Mouse (Mus musculus) kidney, embryonic 14.5 days (tissue): ENCODE data around the gene Gldc. TPM values are rescaled to one million over a fixed set of nuclear protein-coding genes. Genes with fewer than 3 reads are reported as not detected.

ENCODE experiments used
- ATAC-seq: fragments of 200-750 bp; cut with Nextera tagmentation; 2 replicates; pipeline ENCODE4 v1.8.0; 2017; ENCODE audit warnings: moderate number of reproducible peaks, mild to moderate bottlenecking, moderate TSS enrichment, moderate library complexity; ENCODE audit not compliant: low FRiP score, low TSS enrichment
- H3K27ac ChIP-seq: fragments of 300-500 bp; sonication (generic); 2 replicates; pipeline ENCODE4 v1.5.1; 2014; ENCODE audit warnings: low read depth, mild to moderate bottlenecking, low read length, moderate library complexity, mixed read lengths
- H3K27me3 ChIP-seq: fragments of 300-500 bp; sonication (generic); 2 replicates; pipeline ENCODE4 v1.6.1; 2014; ENCODE audit warnings: mild to moderate bottlenecking, low read length; ENCODE audit not compliant: control insufficient read depth, insufficient read depth
- H3K36me3 ChIP-seq: fragments of 300-500 bp; sonication (generic); 2 replicates; pipeline ENCODE4 v1.6.1; 2014; ENCODE audit warnings: low read length, mixed read lengths; ENCODE audit not compliant: control insufficient read depth, insufficient read depth
- H3K4me1 ChIP-seq: fragments of 300-500 bp; sonication (generic); 2 replicates; pipeline ENCODE4 v1.6.1; 2014; ENCODE audit warnings: low read length, mixed read lengths; ENCODE audit not compliant: control insufficient read depth, insufficient read depth
- H3K4me2 ChIP-seq: fragments of 300-500 bp; sonication (generic); replicated peaks from 2 replicates; pipeline ENCODE4 v1.6.1; 2014; ENCODE audit warnings: low read depth, mild to moderate bottlenecking, low read length
- H3K4me3 ChIP-seq: fragments of 300-500 bp; sonication (generic); 2 replicates; pipeline ENCODE4 v1.5.1; 2014; ENCODE audit warnings: mild to moderate bottlenecking, low read length
- H3K9ac ChIP-seq: fragments of 300-500 bp; sonication (generic); 2 replicates; pipeline ENCODE4 v1.6.1; 2014; ENCODE audit warnings: low read depth, mild to moderate bottlenecking, low read length, moderate library complexity
- H3K9me3 ChIP-seq: fragments of 300-500 bp; sonication (generic); 2 replicates; pipeline ENCODE4 v1.6.1; 2016; ENCODE audit warnings: low read length; ENCODE audit not compliant: control insufficient read depth
- WGBS: fragments of 180-500 bp; shearing (Covaris S2); extraction: QIAGEN DNeasy Blood & Tissue Kit; methylation state at CpG from one replicate; pipeline ENCODE4 v1.1.7; 2014; 5-methylcytosine and 5-hydroxymethylcytosine counted together
- polyA plus RNA-seq: library from polyadenylated mRNA; unstranded; fragments of >200 nt; fragmentation: Nextera tagmentation; extraction: Ambion mirVana; gene quantifications from 2 replicates; pipeline ENCODE4 v1.2.1, GENCODE M21; 2014

The Gldc gene
- polyA plus RNA-seq, 1 experiment from 2014 or later, result 15.4 TPM

- Histone ChIP-seq H3K9ac (no peak overlapping the region), H3K27ac (no peak overlapping the region), H3K36me3 (no peaks in the 10 kb centered on the region), H3K4me3 (no peak overlapping the region), H3K4me2 (no peak overlapping the region), H3K27me3 (no peaks in the 10 kb centered on the region), H3K9me3 (no peaks in the 10 kb centered on the region), H3K4me1 (no peaks in the 10 kb centered on the region)
- WGBS, result 19% methylated on average over 12 of the region's 12 CpGs
- ATAC-seq, result peak; percentile 55; the same call in 1 of the 2 replicates
These were observed 30.1 kb upstream of the Gldc start for GRCm38 (mm10) chr19:30205159-30205816.

- 50% methylated on average over 7 of the region's 7 CpGs for WGBS
- Histone ChIP-seq H3K36me3 (no peaks in the 10 kb centered on the region), H3K27me3 (no peaks in the 10 kb centered on the region), H3K27ac (no peak overlapping the region), H3K9ac (no peak overlapping the region), H3K4me1 (no peaks in the 10 kb centered on the region), H3K9me3 (no peaks in the 10 kb centered on the region), H3K4me2 (no peak overlapping the region), H3K4me3 (no peak overlapping the region)
- no peak; the same call in 1 of the 2 replicates for ATAC-seq
These were observed 26.9 kb upstream of the Gldc start for GRCm38 (mm10) chr19:30202177-30202576.

- H3K9ac ChIP-seq, result no peak overlapping the region
- no peak for ATAC-seq
- H3K36me3 ChIP-seq, result no peaks in the 10 kb centered on the region
- H3K9me3 ChIP-seq, result peaks cover under 1% of the 10 kb centered on the region
- no peaks in the 10 kb centered on the region for H3K4me1 ChIP-seq
- no peak overlapping the region for H3K4me3 ChIP-seq
- H3K27me3 ChIP-seq, result no peaks in the 10 kb centered on the region
- WGBS, result 66% methylated on average over 6 of the region's 6 CpGs
- H3K4me2 ChIP-seq, result no peak overlapping the region
- H3K27ac ChIP-seq, result no peak overlapping the region
These were observed 19.8 kb upstream of the Gldc start for GRCm38 (mm10) chr19:30194999-30195398.

GRCm38 (mm10) chr19:30187232-30187631 is 12.0 kb upstream of the Gldc start:
- H3K4me1 ChIP-seq, result no peaks in the 10 kb centered on the region
- H3K36me3 ChIP-seq, result no peaks in the 10 kb centered on the region
- no peak overlapping the region for H3K4me3 ChIP-seq
- no peak for ATAC-seq
- H3K27me3 ChIP-seq, result no peaks in the 10 kb centered on the region
- WGBS, result 87% methylated on average over 2 of the region's 2 CpGs
- no peak overlapping the region for H3K4me2 ChIP-seq
- no peak overlapping the region for H3K9ac ChIP-seq
- H3K27ac ChIP-seq, result no peak overlapping the region
- peaks cover 13% of the 10 kb centered on the region for H3K9me3 ChIP-seq

GRCm38 (mm10) chr19:30185536-30185935 is 10.3 kb upstream of the Gldc start:
- H3K27me3 ChIP-seq, result no peaks in the 10 kb centered on the region
- no peak overlapping the region for H3K4me2 ChIP-seq
- no peaks in the 10 kb centered on the region for H3K36me3 ChIP-seq
- ATAC-seq, result no peak
- peaks cover 13% of the 10 kb centered on the region for H3K9me3 ChIP-seq
- no peak overlapping the region for H3K9ac ChIP-seq
- H3K4me1 ChIP-seq, result no peaks in the 10 kb centered on the region
- WGBS, result 93% methylated on average over 2 of the region's 2 CpGs
- H3K27ac ChIP-seq, result no peak overlapping the region
- no peak overlapping the region for H3K4me3 ChIP-seq

GRCm38 (mm10) chr19:30179979-30180378 is 4.8 kb upstream of the Gldc start:
- 84% methylated on average over 1 of the region's 1 CpGs for WGBS
- Histone ChIP-seq H3K4me1 (no peaks in the 10 kb centered on the region), H3K27me3 (peaks cover 10% of the 10 kb centered on the region; the same call in 1 of the 2 replicates), H3K4me2 (no peak overlapping the region), H3K27ac (no peak overlapping the region), H3K9me3 (no peaks in the 10 kb centered on the region), H3K4me3 (no peak overlapping the region), H3K36me3 (no peaks in the 10 kb centered on the region), H3K9ac (no peak overlapping the region)
- ATAC-seq, result no peak

- peak overlapping the region; percentile 55; the same call in 1 of the 2 replicates for H3K9ac ChIP-seq
- peaks cover 13% of the 10 kb centered on the region; the same call in 1 of the 2 replicates for H3K27me3 ChIP-seq
- no peaks in the 10 kb centered on the region for H3K4me1 ChIP-seq
- H3K4me2 ChIP-seq, result peak overlapping the region; percentile 96
- ATAC-seq, result no peak
- no peak overlapping the region for H3K27ac ChIP-seq
- WGBS, result 3% methylated on average over 15 of the region's 15 CpGs
- H3K4me3 ChIP-seq, result peak overlapping the region; percentile 61
- no peaks in the 10 kb centered on the region for H3K9me3 ChIP-seq
- no peaks in the 10 kb centered on the region for H3K36me3 ChIP-seq
These were observed 1.1 kb downstream of the Gldc start for GRCm38 (mm10) chr19:30174074-30174670.

- H3K27me3 ChIP-seq, result peaks cover 13% of the 10 kb centered on the region; the same call in 1 of the 2 replicates
- H3K27ac ChIP-seq, result no peak overlapping the region
- H3K36me3 ChIP-seq, result no peaks in the 10 kb centered on the region
- H3K9ac ChIP-seq, result no peak overlapping the region
- no peaks in the 10 kb centered on the region for H3K9me3 ChIP-seq
- no peak for ATAC-seq
- 85% methylated on average over 8 of the region's 8 CpGs for WGBS
- no peaks in the 10 kb centered on the region for H3K4me1 ChIP-seq
- no peak overlapping the region for H3K4me2 ChIP-seq
- H3K4me3 ChIP-seq, result no peak overlapping the region
These were observed 3.7 kb downstream of the Gldc start for GRCm38 (mm10) chr19:30171346-30172055.

- no peaks in the 10 kb centered on the region for H3K4me1 ChIP-seq
- peaks cover 6% of the 10 kb centered on the region; the same call in 1 of the 2 replicates for H3K27me3 ChIP-seq
- no peaks in the 10 kb centered on the region for H3K9me3 ChIP-seq
- no peak overlapping the region for H3K27ac ChIP-seq
- H3K9ac ChIP-seq, result no peak overlapping the region
- H3K36me3 ChIP-seq, result no peaks in the 10 kb centered on the region
- ATAC-seq, result no peak
- WGBS, result 92% methylated on average over 6 of the region's 6 CpGs
- H3K4me3 ChIP-seq, result no peak overlapping the region
- H3K4me2 ChIP-seq, result no peak overlapping the region
These were observed 4.9 kb downstream of the Gldc start for GRCm38 (mm10) chr19:30170319-30170718.
